Mouse (Mus musculus) cerebellum, postnatal 10 days (tissue): Measurements from ENCODE around the gene Ntrk3.
A peak's percentile ranks its signal among the peaks of the same experiment; 100 is the strongest.

Source experiments
- DNase-seq, 2 experiments: peaks; one replicate each; pipeline ENCODE4 v3.0.0; 2021; ENCODE audit warnings: mixed read lengths in 2 of 2

Ntrk3 gene

GRCm38 (mm10) chr7:78440476-78440875 lies 297.3 kb downstream of the Ntrk3 start:
- DNase-seq = no peak

GRCm38 (mm10) chr7:78439361-78440120 lies 298.3 kb downstream of the Ntrk3 start:
- peak; percentile 85 to 88 for DNase-seq

- DNase-seq = no peak
Measured at GRCm38 (mm10) chr7:78433617-78434144, 304.1 kb downstream of the Ntrk3 start.

GRCm38 (mm10) chr7:78431611-78432010 lies 306.2 kb downstream of the Ntrk3 start:
- DNase-seq = peak; percentile 40 to 52

GRCm38 (mm10) chr7:78412172-78412571 lies 325.6 kb downstream of the Ntrk3 start:
- no peak for DNase-seq

- DNase-seq = no peak
Measured at GRCm38 (mm10) chr7:78409970-78410369, 327.8 kb downstream of the Ntrk3 start.

- DNase-seq = no peak
Measured at GRCm38 (mm10) chr7:78406641-78407291, 331.0 kb downstream of the Ntrk3 start.

- DNase-seq = no peak
Measured at GRCm38 (mm10) chr7:78404481-78404880, 333.3 kb downstream of the Ntrk3 start.

- DNase-seq = no peak
Measured at GRCm38 (mm10) chr7:78402495-78402894, 335.3 kb downstream of the Ntrk3 start.

- no peak for DNase-seq
Measured at GRCm38 (mm10) chr7:78400219-78400618, 337.6 kb downstream of the Ntrk3 start.

- no peak for DNase-seq
Measured at GRCm38 (mm10) chr7:78398377-78398776, 339.4 kb downstream of the Ntrk3 start.

- no peak for DNase-seq
Measured at GRCm38 (mm10) chr7:78397215-78397614, 340.6 kb downstream of the Ntrk3 start.

GRCm38 (mm10) chr7:78390019-78390418 lies 347.8 kb downstream of the Ntrk3 start:
- peak; percentile 88 to 92 for DNase-seq

- DNase-seq = no peak
Measured at GRCm38 (mm10) chr7:78388101-78388500, 349.7 kb downstream of the Ntrk3 start.

GRCm38 (mm10) chr7:78385971-78386370 lies 351.8 kb downstream of the Ntrk3 start:
- DNase-seq = peak; percentile 79 to 89

- no peak for DNase-seq
Measured at GRCm38 (mm10) chr7:78384111-78384510, 353.7 kb downstream of the Ntrk3 start.

- peak; percentile 88 for DNase-seq
Measured at GRCm38 (mm10) chr7:78382126-78382525, 355.7 kb downstream of the Ntrk3 start.

- DNase-seq = peak; percentile 68 to 79
Measured at GRCm38 (mm10) chr7:78379784-78380183, 358.0 kb downstream of the Ntrk3 start.

GRCm38 (mm10) chr7:78378306-78378705 lies 359.5 kb downstream of the Ntrk3 start:
- DNase-seq = peak; percentile 50 to 76

- no peak for DNase-seq
Measured at GRCm38 (mm10) chr7:78376875-78377274, 360.9 kb downstream of the Ntrk3 start.

GRCm38 (mm10) chr7:78361341-78362309 lies 376.2 kb downstream of the Ntrk3 start:
- DNase-seq = peak in 1 of 2 experiments; percentile 20

GRCm38 (mm10) chr7:78347464-78347863 lies 390.3 kb downstream of the Ntrk3 start:
- DNase-seq = no peak

- DNase-seq = peak in 1 of 2 experiments; percentile 4
Measured at GRCm38 (mm10) chr7:78333422-78333821, 404.4 kb downstream of the Ntrk3 start.
